Mouse (Mus musculus): ENCODE measurements at regions not wholly inside any gene's neighbourhood (a gene's known extent, or its start where the extent isn't known, plus 50 kb on each side); places are given as distances from the start of the nearest gene placed in this dataset.

DNA sequence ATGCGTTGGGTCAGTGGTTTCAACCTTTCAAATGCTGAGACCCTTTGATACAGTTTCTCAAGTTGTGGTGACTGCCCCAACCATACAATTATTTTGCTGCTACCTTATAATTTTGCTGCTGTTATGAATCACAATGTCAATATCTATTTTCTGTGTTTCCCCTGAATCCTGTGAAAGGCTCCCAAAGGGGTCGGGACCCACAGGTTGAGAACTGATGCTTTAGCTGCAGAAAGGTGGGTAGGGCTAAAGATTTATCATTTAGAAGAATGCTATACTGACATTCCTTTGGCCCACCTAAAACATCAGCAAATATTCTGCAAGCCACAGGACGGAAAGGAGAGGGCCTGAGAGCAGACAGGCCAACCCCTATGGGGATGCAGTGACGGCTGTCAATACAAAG lies 77.2 kb upstream of the Barx2 start:
- no peak for TF ChIP-seq FLI1 (IDR thresholded peaks at IDR 0.05; ENCODE audit: low read length)
- no peak for TF ChIP-seq GATA1 (IDR thresholded peaks at IDR 0.05; ENCODE audit: borderline replicate concordance, low read length)
- Histone ChIP-seq H3K4me1 (peaks cover under 1% of the 10 kb centered on the region; the same call in 1 of the 2 replicates), H3K4me3 (replicated peaks) (no peak overlapping the region), H3K9me3 (no peaks in the 10 kb centered on the region), H3K36me3 (replicated peaks; ENCODE audit: low read length) (no peaks in the 10 kb centered on the region), H3K27me3 (replicated peaks) (no peaks in the 10 kb centered on the region)

DNA sequence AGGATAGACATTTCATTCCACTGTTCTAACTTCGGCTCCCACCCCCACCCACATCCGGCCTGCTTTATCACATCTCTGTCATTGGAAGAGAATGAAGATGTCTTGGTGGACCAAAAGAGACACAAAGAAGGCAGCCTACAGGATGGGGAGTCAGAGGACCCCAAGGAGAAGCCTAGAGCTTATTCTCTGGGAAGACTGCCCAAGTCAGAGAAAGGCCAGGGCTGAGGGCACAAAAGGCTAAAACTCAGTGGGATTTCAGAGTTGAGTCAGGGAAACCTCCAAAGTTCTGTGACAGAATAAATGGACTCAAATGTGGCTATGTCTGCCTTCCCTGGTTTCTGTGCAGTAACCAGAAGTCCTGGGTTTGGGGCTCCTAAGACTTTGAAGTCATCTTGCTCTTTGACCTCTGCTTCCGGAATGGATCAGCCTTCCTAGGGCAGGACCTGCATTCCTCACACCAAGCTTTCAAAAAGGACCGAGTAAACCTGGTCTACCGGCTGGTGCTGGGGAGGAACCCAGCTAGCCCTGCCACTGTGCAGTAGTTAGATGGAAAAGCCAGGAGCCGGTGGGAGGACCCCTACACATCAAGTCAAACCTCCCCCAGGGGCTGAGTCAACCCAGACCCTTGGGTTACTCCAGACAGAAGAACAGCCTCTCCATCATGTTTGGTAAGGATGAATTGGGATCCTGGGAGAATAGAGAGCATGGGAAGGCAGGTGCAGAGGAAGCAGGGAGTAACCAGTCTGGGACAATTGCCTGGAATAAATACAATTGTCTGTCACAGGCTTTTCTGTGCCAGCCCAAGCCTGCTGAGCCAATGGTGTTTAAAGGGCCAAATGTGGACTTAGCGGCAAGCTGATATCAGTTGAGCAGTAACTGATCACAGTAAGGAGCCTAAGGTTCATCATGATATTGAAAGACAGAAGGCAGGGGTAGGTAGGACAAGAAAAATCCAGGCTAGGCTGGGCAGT lies 80.7 kb upstream of the Barx2 start:
- peaks cover 14% of the 10 kb centered on the region for H3K27me3 ChIP-seq (replicated peaks)
- H3K4me1 ChIP-seq, result peaks cover 12% of the 10 kb centered on the region
- TF ChIP-seq FLI1 (IDR thresholded peaks at IDR 0.05; ENCODE audit: low read length), result no peak
- no peak for TF ChIP-seq GATA1 (IDR thresholded peaks at IDR 0.05; ENCODE audit: borderline replicate concordance, low read length)

DNA sequence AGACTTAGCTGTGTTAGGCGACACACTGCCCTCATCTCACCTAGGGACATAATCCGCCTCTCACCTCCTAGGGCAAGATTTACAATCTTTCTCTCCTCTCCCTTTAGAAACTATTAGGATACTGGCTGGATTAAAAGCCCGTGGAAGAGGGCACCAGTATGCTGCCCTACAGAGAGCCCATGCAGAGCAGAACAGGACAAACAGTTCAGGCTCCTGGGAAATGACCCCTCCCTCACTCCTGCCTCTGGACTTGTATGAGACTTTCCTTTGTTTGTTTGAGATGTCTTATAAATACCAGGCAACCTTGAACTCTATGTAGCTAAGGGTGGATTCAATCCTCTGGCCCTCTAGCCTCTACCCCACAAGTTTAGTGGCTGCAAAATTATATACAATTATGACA lies 81.8 kb upstream of the Barx2 start:
- Histone ChIP-seq H3K4me1 (peaks cover 12% of the 10 kb centered on the region), H3K36me3 (replicated peaks; ENCODE audit: low read length) (no peaks in the 10 kb centered on the region), H3K27me3 (replicated peaks) (peaks cover 16% of the 10 kb centered on the region), H3K9me3 (no peaks in the 10 kb centered on the region), H3K4me3 (replicated peaks) (no peak overlapping the region)
- no peak for TF ChIP-seq GATA1 (IDR thresholded peaks at IDR 0.05; ENCODE audit: borderline replicate concordance, low read length)
- TF ChIP-seq FLI1 (IDR thresholded peaks at IDR 0.05; ENCODE audit: low read length), result no peak

More for the DNA sequence above, 80.7 kb upstream of the Barx2 start:
- Histone ChIP-seq H3K4me3 (replicated peaks) (no peak overlapping the region), H3K36me3 (replicated peaks; ENCODE audit: low read length) (no peaks in the 10 kb centered on the region), H3K9me3 (no peaks in the 10 kb centered on the region)

DNA sequence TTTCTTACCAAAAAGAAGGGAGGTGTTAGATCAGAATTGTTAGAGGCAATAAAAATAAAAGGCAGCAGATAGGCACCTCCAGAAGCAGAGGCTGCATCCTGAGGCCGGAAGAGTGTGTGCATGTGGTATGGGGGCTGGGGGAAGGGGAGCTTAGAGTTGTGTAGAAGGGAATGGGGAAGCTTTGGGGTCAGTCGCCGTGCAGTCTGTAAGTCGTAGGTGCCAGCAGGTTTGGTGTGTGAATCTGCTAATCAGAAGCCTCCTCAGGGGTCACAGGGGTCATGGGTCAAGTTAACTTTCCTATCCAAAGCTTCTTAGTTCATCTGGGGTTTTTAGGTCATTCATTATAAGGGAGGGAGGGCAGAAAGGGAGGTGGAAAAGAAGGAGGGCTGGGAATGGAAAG lies 82.4 kb upstream of the Barx2 start:
- TF ChIP-seq FLI1 (IDR thresholded peaks at IDR 0.05; ENCODE audit: low read length) (no peak), GATA1 (IDR thresholded peaks at IDR 0.05; ENCODE audit: borderline replicate concordance, low read length) (no peak)
- no peaks in the 10 kb centered on the region for H3K36me3 ChIP-seq (replicated peaks; ENCODE audit: low read length)
- H3K9me3 ChIP-seq, result no peaks in the 10 kb centered on the region
- H3K4me1 ChIP-seq, result peaks cover 12% of the 10 kb centered on the region
- no peak overlapping the region for H3K4me3 ChIP-seq (replicated peaks)
- H3K27me3 ChIP-seq (replicated peaks), result peaks cover 16% of the 10 kb centered on the region

DNA sequence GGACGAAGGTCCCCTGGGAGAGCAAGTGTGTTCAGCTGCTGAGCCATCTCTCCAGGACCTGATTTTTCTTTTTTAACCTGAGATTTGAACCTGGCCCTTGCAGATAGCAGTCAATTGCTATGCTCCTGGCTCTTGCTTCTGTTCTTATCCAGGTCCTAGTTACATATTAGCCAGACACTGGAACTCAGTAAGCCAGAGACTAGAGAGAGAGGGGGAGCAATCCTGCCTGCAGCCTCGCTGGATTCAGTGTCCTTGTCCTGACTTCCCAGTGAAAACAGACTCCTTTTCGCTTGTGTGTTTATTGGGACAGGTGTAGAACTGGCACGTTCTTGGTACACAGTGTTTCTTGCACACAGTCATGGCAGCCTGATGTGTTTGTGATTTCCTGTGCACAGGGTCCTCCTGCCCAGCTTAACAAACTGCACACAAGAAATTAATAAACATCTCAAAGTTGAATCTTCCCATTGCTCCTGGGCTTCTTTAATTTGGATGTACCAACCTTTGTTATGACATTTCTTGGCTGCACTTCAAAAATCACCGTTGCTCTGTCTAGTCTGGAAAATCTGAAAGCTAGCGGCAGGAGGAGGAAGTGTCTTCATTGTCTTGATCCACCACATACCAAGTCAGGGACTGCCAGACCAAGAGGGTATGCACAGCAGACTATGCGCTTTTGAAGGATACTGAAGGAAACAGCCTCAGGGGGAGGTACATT lies 83.4 kb upstream of the Barx2 start:
- Histone ChIP-seq H3K9me3 (no peaks in the 10 kb centered on the region), H3K27me3 (replicated peaks) (peaks cover 16% of the 10 kb centered on the region), H3K4me3 (replicated peaks) (no peak overlapping the region), H3K36me3 (replicated peaks; ENCODE audit: low read length) (no peaks in the 10 kb centered on the region), H3K4me1 (peaks cover 12% of the 10 kb centered on the region)
- TF ChIP-seq GATA1 (IDR thresholded peaks at IDR 0.05; ENCODE audit: borderline replicate concordance, low read length), result no peak
- TF ChIP-seq FLI1 (IDR thresholded peaks at IDR 0.05; ENCODE audit: low read length), result no peak

DNA sequence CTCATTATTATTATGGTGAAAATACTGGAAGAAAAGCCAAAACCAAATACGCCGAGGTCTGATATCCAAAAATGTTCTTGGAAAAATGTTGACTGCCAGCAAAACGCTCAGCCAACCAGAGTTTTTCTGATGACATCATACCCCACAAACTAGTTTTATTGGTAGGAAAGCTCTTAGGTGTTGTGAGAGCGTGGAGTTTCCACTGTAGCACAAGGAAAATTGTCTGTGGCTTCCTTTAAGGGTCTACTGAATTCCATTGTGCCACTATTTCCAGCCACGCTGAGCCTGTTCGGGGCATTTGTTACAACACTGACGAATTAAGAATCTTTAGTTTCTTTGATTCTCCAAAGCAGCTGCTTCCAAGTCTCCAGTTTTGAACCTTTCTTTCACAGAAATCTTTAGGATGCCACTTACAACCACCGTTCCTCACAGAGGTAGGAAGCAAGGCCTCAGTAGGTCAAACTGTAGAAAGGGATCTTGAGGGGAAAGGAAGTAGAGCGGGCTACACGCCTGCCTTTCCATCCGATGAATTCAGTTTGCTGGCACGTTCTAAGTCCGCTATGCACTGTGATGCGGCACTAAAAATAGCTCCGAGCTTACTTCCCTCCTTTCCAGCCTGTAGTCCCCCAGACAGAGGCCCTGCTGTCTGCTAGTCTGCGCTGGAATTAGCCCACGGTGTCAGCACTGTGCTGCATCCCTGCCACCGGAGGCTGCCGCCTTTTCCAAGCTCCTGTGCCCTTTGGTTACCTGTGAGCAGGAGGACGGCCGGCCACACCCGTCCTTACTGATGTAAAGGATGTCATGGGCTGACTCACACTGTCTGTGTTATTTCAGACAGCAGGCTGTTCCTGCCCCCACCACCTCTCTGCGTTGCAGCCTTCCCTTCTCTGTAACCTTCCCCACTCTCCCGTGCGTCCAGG lies 84.2 kb upstream of the Barx2 start:
- no peaks in the 10 kb centered on the region for H3K9me3 ChIP-seq
- H3K36me3 ChIP-seq (replicated peaks; ENCODE audit: low read length), result no peaks in the 10 kb centered on the region
- TF ChIP-seq GATA1 (IDR thresholded peaks at IDR 0.05; ENCODE audit: borderline replicate concordance, low read length) (no peak), FLI1 (IDR thresholded peaks at IDR 0.05; ENCODE audit: low read length) (no peak)
- peaks cover 12% of the 10 kb centered on the region for H3K4me1 ChIP-seq
- H3K4me3 ChIP-seq (replicated peaks), result peak overlapping the region; percentile 74
- peaks cover 16% of the 10 kb centered on the region for H3K27me3 ChIP-seq (replicated peaks)

DNA sequence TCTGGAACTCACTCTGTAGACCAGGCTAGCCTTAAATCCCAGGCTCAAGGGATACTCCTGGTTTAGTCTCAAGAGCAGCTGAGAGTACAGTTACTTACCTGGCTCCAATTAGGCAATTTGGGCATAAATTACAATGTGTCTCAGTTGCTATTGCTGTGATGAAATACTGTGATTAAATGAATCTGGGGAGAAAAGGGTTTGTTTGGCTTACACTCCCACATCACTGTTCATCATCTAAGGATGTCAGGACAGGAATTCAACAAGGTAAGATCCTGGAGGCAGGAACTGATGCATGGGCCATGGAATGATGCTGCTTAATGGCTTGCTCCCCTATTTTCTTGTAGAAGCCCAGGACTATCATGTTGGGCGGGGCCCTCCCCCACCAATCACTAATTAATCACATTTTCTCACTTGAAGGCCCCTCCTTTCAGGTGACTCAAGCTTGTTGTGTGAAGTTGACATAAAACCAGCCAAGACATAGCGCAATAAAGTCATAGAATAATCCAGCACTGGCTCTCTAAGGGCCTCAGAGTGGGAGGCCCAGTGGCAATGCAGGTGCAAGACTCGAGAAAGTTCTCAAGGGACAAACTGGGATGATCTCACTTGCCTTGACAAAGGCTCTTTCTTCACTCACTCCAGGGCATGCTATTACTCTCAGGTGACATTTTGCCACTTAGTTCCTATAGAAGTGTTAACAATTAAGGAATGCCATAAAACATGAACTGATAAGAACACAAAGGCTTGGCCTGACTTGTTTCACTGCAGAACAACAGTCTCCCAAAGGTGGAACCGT lies 85.4 kb upstream of the Barx2 start:
- Histone ChIP-seq H3K9me3 (no peaks in the 10 kb centered on the region), H3K4me3 (replicated peaks) (no peak overlapping the region), H3K27me3 (replicated peaks) (peaks cover 16% of the 10 kb centered on the region), H3K4me1 (peaks cover 12% of the 10 kb centered on the region), H3K36me3 (replicated peaks; ENCODE audit: low read length) (no peaks in the 10 kb centered on the region)
- TF ChIP-seq FLI1 (IDR thresholded peaks at IDR 0.05; ENCODE audit: low read length) (no peak), GATA1 (IDR thresholded peaks at IDR 0.05; ENCODE audit: borderline replicate concordance, low read length) (no peak)

DNA sequence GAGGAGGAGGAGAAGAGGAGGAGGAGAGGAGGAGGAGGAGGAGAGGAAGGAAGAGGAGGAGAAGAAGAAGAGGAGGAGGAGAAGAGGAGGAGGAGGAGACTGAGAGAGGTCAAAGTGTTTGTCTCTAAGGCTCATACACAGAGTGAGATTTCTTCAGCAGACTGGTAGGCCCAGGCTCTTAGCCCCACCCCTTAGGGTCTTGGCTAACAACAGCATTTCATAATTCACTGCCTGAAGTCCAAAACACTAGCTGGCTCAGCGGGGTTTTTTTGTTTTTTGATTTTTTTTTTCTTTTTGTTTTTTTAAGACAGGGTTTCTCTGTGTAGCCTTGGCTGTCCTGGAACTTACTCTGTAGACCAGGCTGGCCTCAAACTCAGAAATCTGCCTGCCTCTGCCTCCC lies 86.5 kb upstream of the Barx2 start:
- Histone ChIP-seq H3K9me3 (no peaks in the 10 kb centered on the region), H3K4me1 (peaks cover 12% of the 10 kb centered on the region), H3K4me3 (replicated peaks) (no peak overlapping the region), H3K27me3 (replicated peaks) (peaks cover 16% of the 10 kb centered on the region), H3K36me3 (replicated peaks; ENCODE audit: low read length) (no peaks in the 10 kb centered on the region)
- TF ChIP-seq FLI1 (IDR thresholded peaks at IDR 0.05; ENCODE audit: low read length), result no peak
- no peak for TF ChIP-seq GATA1 (IDR thresholded peaks at IDR 0.05; ENCODE audit: borderline replicate concordance, low read length)
